Mouse (Mus musculus) liver, postnatal 0 days (tissue): ENCODE measurements at regions not wholly inside any gene's neighbourhood (a gene's known extent, or its start where the extent isn't known, plus 50 kb on each side); places are given as distances from the start of the nearest gene placed in this dataset.

Experiments
- CTCF ChIP-seq: sonication (generic); IDR thresholded peaks from 2 replicates; pipeline ENCODE4 v1.5.1; 2016; ENCODE audit warnings: antibody characterized with exemption, low read depth
- EP300 ChIP-seq: IDR thresholded peaks from 2 replicates; pipeline ENCODE4 v1.6.1; 2016; ENCODE audit warnings: antibody characterized with exemption, low read depth, mild to moderate bottlenecking

GRCm38 (mm10) chr16:76149581-76149980, 127.5 kb upstream of the Samsn1 start:
- TF ChIP-seq EP300 (no peak), CTCF (no peak)
